ENCODE assay signal across 8 mouse cellular contexts in genomic region chr13:93771588-93772278, GRCm38 (mm10). TPM values are rescaled to one million over a fixed set of nuclear protein-coding genes. Genes with fewer than 3 reads are reported as not detected.
DNase-seq lines count a peak whose midpoint lies in the region; ATAC-seq and TF ChIP-seq lines count a peak whose summit lies in the region.

Gene Arsb, plus strand, starts transcription at chr13:93771630.

- no peaks in the 10 kb centered on the region for H3K36me3 ChIP-seq in hindbrain, postnatal 0 days (ENCODE audit: insufficient read depth, low read length)

- no peaks in the 10 kb centered on the region for H3K27me3 ChIP-seq in hindbrain, postnatal 0 days (ENCODE audit: insufficient read depth, low read length)

- no peaks in the 10 kb centered on the region for H3K9me3 ChIP-seq in hindbrain, postnatal 0 days (ENCODE audit: low read length)

- H3K27ac ChIP-seq in cortical plate, adult 2 months (ENCODE audit: insufficient read depth, low read length): peak within 1 kb of the TSS; percentile 95
- peak within 1 kb of the TSS; percentile 94 for H3K27ac ChIP-seq in hindbrain, postnatal 0 days

- under 1% methylated on average over 66 of the region's 66 CpGs for WGBS in hindbrain, postnatal 0 days

- ATAC-seq in activated CD4-positive, CD25-positive, alpha-beta regulatory T cell, adult 4 months: peak; percentile 76
- ATAC-seq in hindbrain, postnatal 0 days: peak; percentile 94
- peak; percentile 76 for ATAC-seq in megakaryocyte, adult 5-6 weeks (ENCODE audit: poor library complexity, severe bottlenecking)

- peak within 1 kb of the TSS; percentile 89 for H3K9ac ChIP-seq in hindbrain, postnatal 0 days (replicated peaks; ENCODE audit: low read length)

- peak; percentile 42 for TF ChIP-seq CTCF in cortical plate, adult 2 months (IDR thresholded peaks at IDR 0.05; ENCODE audit: extremely low read depth, insufficient read depth, low read length)
- peak; percentile 84 for TF ChIP-seq CTCF in hindbrain, postnatal 0 days (IDR thresholded peaks at IDR 0.05; ENCODE audit: low read depth)

- H3K4me2 ChIP-seq in hindbrain, postnatal 0 days (ENCODE audit: low read depth, low read length): peak within 1 kb of the TSS; percentile 97

- H3K4me3 ChIP-seq in cortical plate, adult 2 months (ENCODE audit: insufficient read depth, low read length): peak within 1 kb of the TSS; percentile 79
- H3K4me3 ChIP-seq in hindbrain, postnatal 0 days (ENCODE audit: low read length): peak within 1 kb of the TSS; percentile 67

- peaks cover 6% of the 10 kb centered on the region; the same call in 1 of the 2 replicates for H3K4me1 ChIP-seq in cortical plate, adult 2 months (ENCODE audit: control insufficient read depth, insufficient read depth, low read length)
- 0 out of 2 replicates have a peak, but pooled peaks cover 3% of the 10 kb centered on the region for H3K4me1 ChIP-seq in hindbrain, postnatal 0 days (ENCODE audit: insufficient read depth, low read length)

- peak; percentile 92 for TF ChIP-seq POLR2A in cortical plate, adult 2 months (IDR thresholded peaks at IDR 0.05; ENCODE audit: extremely low read depth, insufficient read depth, low read length)

- DNase-seq in gastrocnemius, adult 8-10 months (ENCODE audit: low spot score in 2 of 2): peak; percentile 72 to 85
- DNase-seq in hindbrain, postnatal 0 days (ENCODE audit: low spot score): peak; percentile 89
- DNase-seq in left cerebral cortex, adult 8-10 months (ENCODE audit: low spot score in 2 of 2): peak; percentile 63
- peak; percentile 84 for DNase-seq in right cerebral cortex, adult 18-20 months
- DNase-seq in urinary bladder, adult 2 months (ENCODE audit: low spot score): peak; percentile 75

RNA-seq across cellular contexts. Expression of gene Arsb, which starts in this region (rescaled TPM):
- 1 to 10 TPM; 6.9 to 8.0 TPM for polyA plus RNA-seq in activated CD4-positive, CD25-positive, alpha-beta regulatory T cell, adult 4 months (2017; shearing (Covaris generic))
- polyA plus RNA-seq in cortical plate, adult 2 months (2012; rRNA removed): 86.9 and 87.6 TPM in 2 replicates
- total RNA-seq in gastrocnemius, adult 8-10 months (2022): 1 to 10 TPM; 1.7 to 2.7 (median 2.2) TPM
- total RNA-seq in hindbrain, postnatal 0 days (2014; rRNA removed): 16.0 and 19.0 TPM in 2 replicates
- polyA plus RNA-seq in hindbrain, postnatal 0 days (2015; fragmentation: Nextera tagmentation; extraction: Ambion mirVana): 9.3 and 11.7 TPM in 2 replicates
- total RNA-seq in left cerebral cortex, adult 8-10 months (2022): 10 to 100 TPM; 74.9 to 85.3 (median 78.2) TPM
- 94.6 and 95.0 TPM in 2 replicates for total RNA-seq in megakaryocyte, adult 5-6 weeks (2015)
- 21.8 and 28.0 TPM in 2 replicates for total RNA-seq in megakaryocyte, adult 5-6 weeks (2017)
- polyA plus RNA-seq in urinary bladder, adult 2 months (2012; rRNA removed): 40.1 and 44.2 TPM in 2 replicates

Comparison
In these comparisons a context has a peak if more than half of its experiments do, and no peak if none do; other contexts are left out.
1. Peak in every context shown above with its lines: DNase-seq, ATAC-seq, H3K4me3 ChIP-seq and H3K27ac ChIP-seq.